Mouse (Mus musculus) intestine, postnatal 0 days (tissue): ENCODE measurements around the gene Susd1. TPM values are rescaled to one million over a fixed set of nuclear protein-coding genes. Genes with fewer than 3 reads are reported as not detected.

Experiments used
- ATAC-seq: fragments of 200-750 bp; cut with Nextera tagmentation; 2 replicates; pipeline ENCODE4 v1.8.0; 2017; ENCODE audit warnings: mild to moderate bottlenecking, moderate TSS enrichment, moderate library complexity
- H3K27ac ChIP-seq: fragments of 300-500 bp; sonication (generic); 2 replicates; pipeline ENCODE4 v1.5.1; 2014; ENCODE audit warnings: mild to moderate bottlenecking, low read depth, low read length, moderate library complexity
- H3K27me3 ChIP-seq: fragments of 300-500 bp; sonication (generic); replicated peaks from 2 replicates; pipeline ENCODE4 v1.6.1; 2014; ENCODE audit warnings: low read length, mixed read lengths; ENCODE audit not compliant: control insufficient read depth, insufficient read depth
- H3K36me3 ChIP-seq: fragments of 300-500 bp; sonication (generic); 2 replicates; pipeline ENCODE4 v1.6.1; 2014; ENCODE audit warnings: mild to moderate bottlenecking, moderate library complexity; ENCODE audit not compliant: control insufficient read depth, insufficient read depth
- H3K4me1 ChIP-seq: fragments of 300-500 bp; sonication (generic); replicated peaks from 2 replicates; pipeline ENCODE4 v1.6.1; 2014; ENCODE audit warnings: antibody characterized with exemption, low read length, mixed read lengths; ENCODE audit not compliant: control insufficient read depth, insufficient read depth
- H3K4me2 ChIP-seq: fragments of 300-500 bp; sonication (generic); replicated peaks from 2 replicates; pipeline ENCODE4 v1.6.1; 2014; ENCODE audit warnings: low read depth, mild to moderate bottlenecking, moderate library complexity
- H3K4me3 ChIP-seq: fragments of 300-500 bp; sonication (generic); 2 replicates; pipeline ENCODE4 v1.5.1; 2014; ENCODE audit warnings: low read depth, low read length
- H3K9ac ChIP-seq: fragments of 300-500 bp; sonication (generic); 2 replicates; pipeline ENCODE4 v1.6.1; 2014; ENCODE audit warnings: mild to moderate bottlenecking, low read depth, low read length
- H3K9me3 ChIP-seq: fragments of 300-500 bp; sonication (generic); 2 replicates; pipeline ENCODE4 v1.6.1; 2016; ENCODE audit warnings: mixed run types; ENCODE audit not compliant: control insufficient read depth
- CTCF ChIP-seq: sonication (generic); IDR thresholded peaks from 2 replicates; pipeline ENCODE4 v1.5.1; 2016; ENCODE audit warnings: low read depth, mild to moderate bottlenecking, control low read depth, antibody characterized with exemption, moderate library complexity
- WGBS: fragments of 180-500 bp; shearing (Covaris S2); extraction: QIAGEN DNeasy Blood & Tissue Kit; methylation state at CpG from one replicate; pipeline ENCODE4 v1.1.7; 2014; 5-methylcytosine and 5-hydroxymethylcytosine counted together
- polyA plus RNA-seq: library from polyadenylated mRNA; unstranded; fragments of >200 nt; fragmentation: Nextera tagmentation; extraction: Ambion mirVana; gene quantifications from 2 replicates; pipeline ENCODE4 v1.2.1, GENCODE M21; 2015

The Susd1 gene
- polyA plus RNA-seq, 1 experiment from 2014 or later, result 5.0 TPM

- no peak for TF ChIP-seq CTCF
- Histone ChIP-seq H3K36me3 (no peaks in the 10 kb centered on the region), H3K4me2 (no peak overlapping the region), H3K27ac (no peak overlapping the region), H3K4me1 (no peaks in the 10 kb centered on the region), H3K27me3 (no peaks in the 10 kb centered on the region), H3K4me3 (no peak overlapping the region), H3K9me3 (no peaks in the 10 kb centered on the region), H3K9ac (no peak overlapping the region)
- no peak for ATAC-seq
- 94% methylated on average over 2 of the region's 2 CpGs for WGBS
Measured at GRCm38 (mm10) chr4:59350354-59350753, 88.1 kb downstream of the Susd1 start.

GRCm38 (mm10) chr4:59349425-59350185 lies 88.8 kb downstream of the Susd1 start:
- Histone ChIP-seq H3K4me1 (no peaks in the 10 kb centered on the region), H3K9ac (no peak overlapping the region), H3K9me3 (no peaks in the 10 kb centered on the region), H3K27ac (no peak overlapping the region), H3K27me3 (no peaks in the 10 kb centered on the region), H3K4me3 (no peak overlapping the region), H3K4me2 (no peak overlapping the region), H3K36me3 (no peaks in the 10 kb centered on the region)
- no peak for ATAC-seq
- 49% methylated on average over 7 of the region's 7 CpGs for WGBS
- no peak for TF ChIP-seq CTCF

DNA sequence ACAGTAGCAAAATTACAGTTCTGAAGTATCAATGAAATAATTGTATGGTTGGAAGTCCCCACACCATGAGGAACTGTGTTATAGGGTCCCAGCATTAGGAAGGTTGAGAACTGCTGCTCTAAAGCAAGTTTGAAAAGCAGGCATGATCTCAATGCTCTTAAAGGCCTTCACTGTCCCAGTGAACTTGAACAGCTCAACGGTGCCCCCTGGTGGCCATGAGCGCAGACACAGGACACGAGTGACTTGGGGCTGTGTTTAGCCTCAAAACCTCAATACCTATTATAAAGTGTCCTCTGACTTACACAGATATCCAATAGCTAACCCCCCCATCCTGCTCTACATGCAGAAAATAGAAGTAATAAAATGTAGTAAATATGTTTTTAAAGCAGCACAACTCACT lies 97.7 kb downstream of the Susd1 start:
- Histone ChIP-seq H3K27ac (no peak overlapping the region), H3K9me3 (no peaks in the 10 kb centered on the region), H3K4me3 (no peak overlapping the region), H3K36me3 (no peaks in the 10 kb centered on the region; the same call in 1 of the 2 replicates), H3K9ac (no peak overlapping the region), H3K4me1 (0 out of 2 replicates have a peak, but pooled peaks cover 3% of the 10 kb centered on the region), H3K4me2 (no peak overlapping the region), H3K27me3 (no peaks in the 10 kb centered on the region)
- ATAC-seq, result peak; percentile 69; the same call in 1 of the 2 replicates
- WGBS, result 0% methylated on average over 3 of the region's 3 CpGs
- TF ChIP-seq CTCF, result peak; percentile 98

DNA sequence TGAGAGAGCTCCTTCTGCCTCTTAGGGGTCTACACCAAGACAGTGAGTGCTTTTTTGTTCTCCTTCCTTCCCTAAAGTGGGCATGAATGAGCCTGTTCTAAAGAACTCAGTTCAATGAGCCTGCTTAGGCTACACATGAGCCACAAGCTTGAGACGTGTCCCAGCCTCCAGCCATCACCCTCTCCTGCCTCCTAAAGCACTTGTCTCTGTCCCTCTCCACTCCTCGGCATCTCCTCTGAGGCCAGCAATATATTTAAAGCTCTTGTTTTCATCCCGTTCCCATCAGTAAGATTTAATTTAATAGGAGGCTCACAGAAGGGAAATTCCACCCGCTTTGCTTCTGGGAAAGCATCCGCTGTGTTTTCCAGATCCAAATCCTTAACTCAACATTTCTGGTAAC lies 98.4 kb downstream of the Susd1 start:
- Histone ChIP-seq H3K4me3 (no peak overlapping the region), H3K36me3 (no peaks in the 10 kb centered on the region; the same call in 1 of the 2 replicates), H3K27ac (no peak overlapping the region), H3K9ac (no peak overlapping the region), H3K4me2 (no peak overlapping the region), H3K9me3 (no peaks in the 10 kb centered on the region), H3K27me3 (no peaks in the 10 kb centered on the region), H3K4me1 (0 out of 2 replicates have a peak, but pooled peaks cover 3% of the 10 kb centered on the region)
- TF ChIP-seq CTCF, result no peak
- 71% methylated on average over 5 of the region's 5 CpGs for WGBS
- no peak for ATAC-seq

GRCm38 (mm10) chr4:59338896-59339535 lies 99.4 kb downstream of the Susd1 start:
- no peak overlapping the region for H3K9ac ChIP-seq
- no peaks in the 10 kb centered on the region for H3K9me3 ChIP-seq
- ATAC-seq, result no peak

GRCm38 (mm10) chr4:59337533-59337885 lies 100.9 kb downstream of the Susd1 start:
- TF ChIP-seq CTCF, result no peak
- Histone ChIP-seq H3K4me3 (no peak overlapping the region), H3K4me2 (no peak overlapping the region), H3K9ac (no peak overlapping the region), H3K9me3 (no peaks in the 10 kb centered on the region), H3K27ac (no peak overlapping the region), H3K27me3 (no peaks in the 10 kb centered on the region), H3K4me1 (0 out of 2 replicates have a peak, but pooled peaks cover 3% of the 10 kb centered on the region), H3K36me3 (no peaks in the 10 kb centered on the region; the same call in 1 of the 2 replicates)
- ATAC-seq, result no peak
- 91% methylated on average over 6 of the region's 6 CpGs for WGBS

More at GRCm38 (mm10) chr4:59338896-59339535, 99.4 kb downstream of the Susd1 start:
- Histone ChIP-seq H3K27me3 (no peaks in the 10 kb centered on the region), H3K4me2 (no peak overlapping the region), H3K27ac (no peak overlapping the region), H3K36me3 (no peaks in the 10 kb centered on the region; the same call in 1 of the 2 replicates), H3K4me3 (no peak overlapping the region), H3K4me1 (0 out of 2 replicates have a peak, but pooled peaks cover 3% of the 10 kb centered on the region)
- 81% methylated on average over 8 of the region's 8 CpGs for WGBS
- no peak for TF ChIP-seq CTCF
